Mouse (Mus musculus) lung, postnatal 0 days (tissue): ENCODE measurements around the gene Bri3. TPM values are rescaled to one million over a fixed set of nuclear protein-coding genes. Genes with fewer than 3 reads are reported as not detected.

Experiments
- ATAC-seq: fragments of 200-750 bp; cut with Nextera tagmentation; 2 replicates; pipeline ENCODE4 v1.8.0; 2017; ENCODE audit warnings: moderate library complexity
- DNase-seq: peaks from one replicate; pipeline ENCODE4 v3.0.0-alpha.2; 2016; ENCODE audit warnings: low spot score
- H3K27ac ChIP-seq: fragments of 300-500 bp; sonication (generic); 2 replicates; pipeline ENCODE4 v1.5.1; 2014; ENCODE audit warnings: antibody characterized with exemption, mild to moderate bottlenecking, low read length, mixed read lengths
- H3K27me3 ChIP-seq: fragments of 300-500 bp; sonication (generic); replicated peaks from 2 replicates; pipeline ENCODE4 v1.6.1; 2014; ENCODE audit warnings: low read length, mixed read lengths; ENCODE audit not compliant: insufficient read depth
- H3K36me3 ChIP-seq: fragments of 300-500 bp; sonication (generic); 2 replicates; pipeline ENCODE4 v1.6.1; 2014; ENCODE audit warnings: low read length, mixed read lengths; ENCODE audit not compliant: insufficient read depth
- H3K4me1 ChIP-seq: fragments of 300-500 bp; sonication (generic); 2 replicates; pipeline ENCODE4 v1.6.1; 2014; ENCODE audit warnings: antibody characterized with exemption, low read depth, low read length, mixed read lengths; ENCODE audit not compliant: insufficient read depth
- H3K4me2 ChIP-seq: fragments of 300-500 bp; sonication (generic); replicated peaks from 2 replicates; pipeline ENCODE4 v1.6.1; 2014; ENCODE audit warnings: low read depth, mild to moderate bottlenecking, low read length, moderate library complexity, mixed read lengths
- H3K4me3 ChIP-seq: fragments of 300-500 bp; sonication (generic); 2 replicates; pipeline ENCODE4 v1.5.1; 2014; ENCODE audit warnings: low read depth, low read length
- H3K9ac ChIP-seq: fragments of 300-500 bp; sonication (generic); replicated peaks from 2 replicates; pipeline ENCODE4 v1.6.1; 2014; ENCODE audit warnings: low read depth, mild to moderate bottlenecking
- H3K9me3 ChIP-seq: fragments of 300-500 bp; sonication (generic); 2 replicates; pipeline ENCODE4 v1.6.1; 2016; ENCODE audit warnings: low read length, mixed read lengths
- CTCF ChIP-seq: IDR thresholded peaks from 2 replicates; pipeline ENCODE4 v1.5.1; 2016; ENCODE audit warnings: antibody characterized with exemption, mild to moderate bottlenecking
- EP300 ChIP-seq: IDR thresholded peaks from 2 replicates; pipeline ENCODE4 v1.6.1; 2016; ENCODE audit warnings: antibody characterized with exemption, mild to moderate bottlenecking, control low read depth
- WGBS: fragments of 180-500 bp; shearing (Covaris S2); extraction: QIAGEN DNeasy Blood & Tissue Kit; methylation state at CpG from one replicate; pipeline ENCODE4 v1.1.7; 2014; 5-methylcytosine and 5-hydroxymethylcytosine counted together
- polyA plus RNA-seq: library from polyadenylated mRNA; unstranded; fragments of >200 nt; fragmentation: Nextera tagmentation; extraction: Ambion mirVana; gene quantifications from 2 replicates; pipeline ENCODE4 v1.2.1, GENCODE M21; 2015

Bri3 gene
- 278 and 286 TPM in 2 replicates for polyA plus RNA-seq

GRCm38 (mm10) chr5:144243901-144244487, at the start of gene Bri3:
Bri3 (plus strand) TSS chr5:144244437.
- no peaks in the 10 kb centered on the region for H3K9me3 ChIP-seq
- TF ChIP-seq CTCF: no peak
- no peak for TF ChIP-seq EP300

GRCm38 (mm10) chr5:144195567-144195966, 48.7 kb upstream of the Bri3 start:
- TF ChIP-seq EP300: no peak
- TF ChIP-seq CTCF: no peak
- no peaks in the 10 kb centered on the region for H3K9me3 ChIP-seq

More at GRCm38 (mm10) chr5:144243901-144244487, at the start of gene Bri3:
- 93% methylated on average over 7 of the region's 7 CpGs for WGBS
- no peak within 1 kb of the TSS for H3K4me3 ChIP-seq
- H3K4me1 ChIP-seq: peaks cover 10% of the 10 kb centered on the region; the same call in 1 of the 2 replicates
- ATAC-seq (no peak), DNase-seq (no peak)
- no peak within 1 kb of the TSS for H3K9ac ChIP-seq
- no peak within 1 kb of the TSS for H3K27ac ChIP-seq
- no peaks in the 10 kb centered on the region for H3K27me3 ChIP-seq
- H3K4me2 ChIP-seq: no peak within 1 kb of the TSS
- no peaks in the 10 kb centered on the region for H3K36me3 ChIP-seq

GRCm38 (mm10) chr5:144200616-144201015, 43.6 kb upstream of the Bri3 start:
- 64% methylated on average over 11 of the region's 11 CpGs for WGBS
- TF ChIP-seq CTCF (no peak), EP300 (no peak)

More at GRCm38 (mm10) chr5:144195567-144195966, 48.7 kb upstream of the Bri3 start:
- H3K27me3 ChIP-seq: no peaks in the 10 kb centered on the region
- no peak overlapping the region for H3K27ac ChIP-seq
- H3K36me3 ChIP-seq: peaks cover 12% of the 10 kb centered on the region; the same call in 1 of the 2 replicates
- H3K9ac ChIP-seq: no peak overlapping the region
- 88% methylated on average over 8 of the region's 8 CpGs for WGBS
- ATAC-seq (no peak), DNase-seq (no peak)
- H3K4me1 ChIP-seq: no peaks in the 10 kb centered on the region
- H3K4me2 ChIP-seq: no peak overlapping the region
- H3K4me3 ChIP-seq: no peak overlapping the region

GRCm38 (mm10) chr5:144202430-144202829, 41.8 kb upstream of the Bri3 start:
- Histone ChIP-seq H3K9ac (no peak overlapping the region), H3K36me3 (peaks cover 35% of the 10 kb centered on the region), H3K4me3 (no peak overlapping the region), H3K27me3 (no peaks in the 10 kb centered on the region), H3K4me2 (no peak overlapping the region), H3K4me1 (no peaks in the 10 kb centered on the region), H3K9me3 (no peaks in the 10 kb centered on the region), H3K27ac (no peak overlapping the region)
- peak; percentile 42 for TF ChIP-seq CTCF
- no peak for TF ChIP-seq EP300
- no peak for ATAC-seq
- DNase-seq: no peak
- 96% methylated on average over 6 of the region's 6 CpGs for WGBS

More at GRCm38 (mm10) chr5:144200616-144201015, 43.6 kb upstream of the Bri3 start:
- no peaks in the 10 kb centered on the region for H3K9me3 ChIP-seq
- H3K4me2 ChIP-seq: no peak overlapping the region
- H3K27ac ChIP-seq: no peak overlapping the region
- DNase-seq (no peak), ATAC-seq (no peak)
- H3K36me3 ChIP-seq: peaks cover 35% of the 10 kb centered on the region
- no peaks in the 10 kb centered on the region for H3K27me3 ChIP-seq
- H3K9ac ChIP-seq: no peak overlapping the region
- no peaks in the 10 kb centered on the region for H3K4me1 ChIP-seq
- H3K4me3 ChIP-seq: no peak overlapping the region

GRCm38 (mm10) chr5:144203398-144203959, 40.8 kb upstream of the Bri3 start:
- no peak for ATAC-seq
- peaks cover 33% of the 10 kb centered on the region for H3K36me3 ChIP-seq
- no peaks in the 10 kb centered on the region for H3K4me1 ChIP-seq
- TF ChIP-seq EP300 (no peak), CTCF (no peak)
- no peak for DNase-seq
- WGBS: 89% methylated on average over 10 of the region's 10 CpGs
- H3K9me3 ChIP-seq: no peaks in the 10 kb centered on the region
- H3K4me3 ChIP-seq: no peak overlapping the region
- no peak overlapping the region for H3K4me2 ChIP-seq
- no peak overlapping the region for H3K27ac ChIP-seq
- no peak overlapping the region for H3K9ac ChIP-seq
- H3K27me3 ChIP-seq: no peaks in the 10 kb centered on the region

GRCm38 (mm10) chr5:144204303-144204702, 39.9 kb upstream of the Bri3 start:
- no peaks in the 10 kb centered on the region for H3K27me3 ChIP-seq
- no peak overlapping the region for H3K4me2 ChIP-seq
- H3K9me3 ChIP-seq: no peaks in the 10 kb centered on the region
- peaks cover 33% of the 10 kb centered on the region for H3K36me3 ChIP-seq
- no peak overlapping the region for H3K4me3 ChIP-seq
- H3K9ac ChIP-seq: no peak overlapping the region
- ATAC-seq (no peak), DNase-seq (no peak)
- WGBS: 90% methylated on average over 12 of the region's 12 CpGs
- TF ChIP-seq CTCF (no peak), EP300 (no peak)
- no peak overlapping the region for H3K27ac ChIP-seq
- no peaks in the 10 kb centered on the region for H3K4me1 ChIP-seq
